Mouse (Mus musculus) cortical plate, adult 2 months (tissue): Measurements from ENCODE around the gene Slc30a2.

Source experiments
- CTCF ChIP-seq: fragments of 200-500 bp; IDR thresholded peaks from 2 replicates; pipeline ENCODE4 v1.5.1; 2011; ENCODE audit warnings: mild to moderate bottlenecking, control low read depth, low read length; ENCODE audit not compliant: insufficient read depth; ENCODE audit errors: extremely low read depth
- POLR2A ChIP-seq: fragments of 200-500 bp; IDR thresholded peaks from 2 replicates; pipeline ENCODE4 v1.6.1; 2011; ENCODE audit warnings: mild to moderate bottlenecking, low read length, control low read depth; ENCODE audit not compliant: insufficient read depth; ENCODE audit errors: extremely low read depth

DNA sequence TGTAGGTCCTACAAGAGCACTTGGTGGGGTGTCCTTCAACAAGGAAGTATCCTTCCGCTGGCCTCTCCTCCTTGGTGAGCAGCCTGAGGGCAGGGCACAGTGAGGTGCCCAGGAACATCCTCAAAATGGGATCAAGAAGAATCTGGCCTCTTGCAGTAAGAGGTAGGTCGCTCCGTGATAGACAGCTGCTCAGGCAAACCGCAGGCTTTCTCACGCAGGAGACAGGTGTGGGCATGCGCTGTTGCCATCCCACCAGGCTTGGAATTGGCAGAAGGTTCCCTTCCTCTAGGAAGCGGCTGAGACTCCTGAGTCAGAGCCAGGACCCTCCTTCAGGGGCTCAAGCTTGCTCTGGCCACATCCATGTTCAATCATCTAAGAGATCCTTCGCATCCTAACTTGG is 30.3 kb downstream of the Slc30a2 start:
- TF ChIP-seq CTCF (no peak), POLR2A (no peak)
